Comparison of ENCODE assay signal across 8 mouse cellular contexts in genomic region chrX:160994543-160995121, GRCm38 (mm10). TPM values are rescaled to one million over a fixed set of nuclear protein-coding genes. Genes with fewer than 3 reads are reported as not detected.
A peak's percentile ranks its signal among the peaks of the same experiment; 100 is the strongest.
DNase-seq lines count a peak whose midpoint lies in the region; ATAC-seq and TF ChIP-seq lines count a peak whose summit lies in the region.

TSS of gene Cdkl5 (minus strand) at chrX:160994704.

- peaks cover 11% of the 10 kb centered on the region; the same call in 1 of the 2 replicates for H3K27me3 ChIP-seq in G1E (ENCODE audit: insufficient read depth, low read length)
- no peaks in the 10 kb centered on the region for H3K27me3 ChIP-seq in forebrain, postnatal 0 days (ENCODE audit: insufficient read depth, low read length)
- H3K27me3 ChIP-seq in lung, embryonic 15.5 days: peaks cover 6% of the 10 kb centered on the region; the same call in 1 of the 2 replicates

- H3K9me3 ChIP-seq in G1E (replicated peaks): no peaks in the 10 kb centered on the region
- H3K9me3 ChIP-seq in forebrain, postnatal 0 days (ENCODE audit: low read length): no peaks in the 10 kb centered on the region
- no peaks in the 10 kb centered on the region for H3K9me3 ChIP-seq in lung, embryonic 15.5 days

- DNase-seq in G1E (ENCODE audit: low spot score): peak; percentile 60
- DNase-seq in cerebellum, adult 18-20 months: peak; percentile 94 to 97
- peak; percentile 97 for DNase-seq in forebrain, postnatal 0 days
- peak; percentile 95 for DNase-seq in heart, postnatal 4 days
- peak; percentile 94 to 96 for DNase-seq in layer of hippocampus, adult 8-10 months (ENCODE audit: low spot score in 2 of 2)
- peak; percentile 91 for DNase-seq in ovary, adult 18-20 months (ENCODE audit: low spot score)
- peak; percentile 95 for DNase-seq in thymus, postnatal 0 days (ENCODE audit: low spot score)

- peak within 1 kb of the TSS; percentile 85 for H3K27ac ChIP-seq in forebrain, postnatal 0 days (ENCODE audit: low read depth, low read length)
- H3K27ac ChIP-seq in lung, embryonic 15.5 days: peak within 1 kb of the TSS; percentile 69

- peak within 1 kb of the TSS; percentile 70 for H3K4me3 ChIP-seq in G1E (ENCODE audit: low read depth, low read length)
- peak within 1 kb of the TSS; percentile 54 for H3K4me3 ChIP-seq in forebrain, postnatal 0 days (ENCODE audit: low read depth, low read length)
- H3K4me3 ChIP-seq in lung, embryonic 15.5 days: peak within 1 kb of the TSS; percentile 57

- peaks cover 5% of the 10 kb centered on the region for H3K4me1 ChIP-seq in G1E (ENCODE audit: insufficient read depth, low read depth, low read length)
- H3K4me1 ChIP-seq in forebrain, postnatal 0 days (ENCODE audit: insufficient read depth): no peaks in the 10 kb centered on the region
- no peaks in the 10 kb centered on the region for H3K4me1 ChIP-seq in lung, embryonic 15.5 days

- H3K36me3 ChIP-seq in G1E (replicated peaks): no peaks in the 10 kb centered on the region
- H3K36me3 ChIP-seq in forebrain, postnatal 0 days (ENCODE audit: insufficient read depth): no peaks in the 10 kb centered on the region
- no peaks in the 10 kb centered on the region for H3K36me3 ChIP-seq in lung, embryonic 15.5 days

- H3K4me2 ChIP-seq in forebrain, postnatal 0 days (ENCODE audit: low read depth): peak within 1 kb of the TSS; percentile 49
- H3K4me2 ChIP-seq in lung, embryonic 15.5 days: peak within 1 kb of the TSS; percentile 65

- TF ChIP-seq CTCF in G1E (IDR thresholded peaks at IDR 0.05; ENCODE audit: low read depth, low read length): no peak
- TF ChIP-seq CTCF in forebrain, postnatal 0 days (IDR thresholded peaks at IDR 0.05; ENCODE audit: low read depth): peak; percentile 64

- peak; percentile 97 for ATAC-seq in G1E (ENCODE audit: extremely low read depth, insufficient number of reproducible peaks, low FRiP score, poor library complexity, severe bottlenecking)
- peak; percentile 95 for ATAC-seq in forebrain, postnatal 0 days
- peak; percentile 98 for ATAC-seq in lung, embryonic 15.5 days (ENCODE audit: borderline replicate concordance, extremely low read depth, low FRiP score, low TSS enrichment)

- peak within 1 kb of the TSS; percentile 66 for H3K9ac ChIP-seq in forebrain, postnatal 0 days
- H3K9ac ChIP-seq in lung, embryonic 15.5 days: peak within 1 kb of the TSS; percentile 44

- 35% methylated on average over 49 of the region's 53 CpGs for WGBS in forebrain, postnatal 0 days
- WGBS in lung, embryonic 15.5 days: 17% methylated on average over 53 of the region's 53 CpGs

RNA-seq across cellular contexts. Expression of gene Cdkl5, which starts in this region (rescaled TPM):
- total RNA-seq in G1E (2014; fragmentation: Nextera tagmentation) (1.5 and 2.5 TPM in 2 replicates), G1E (2017) (0.46 and 0.93 TPM in 2 replicates)
- 0.01 TPM in 2 replicates for polyA plus RNA-seq in G1E (2012)
- 25.6 and 31.9 TPM in 2 replicates for total RNA-seq in forebrain, postnatal 0 days (2014; rRNA removed)
- 5.8 and 7.2 TPM in 2 replicates for polyA plus RNA-seq in forebrain, postnatal 0 days (2015; fragmentation: Nextera tagmentation; extraction: Ambion mirVana)
- 1 to 10 TPM; 8.1 to 8.5 TPM for total RNA-seq in heart, postnatal 4 days (2021)
- 100 to 1,000 TPM in 3 of 4 experiments, 10 to 100 TPM in 1; 96.5 to 116 (median 109) TPM for total RNA-seq in layer of hippocampus, adult 8-10 months (2022)
- polyA plus RNA-seq in lung, embryonic 15.5 days (2015; fragmentation: Nextera tagmentation; extraction: Ambion mirVana): 2.0 and 2.1 TPM in 2 replicates
- polyA plus RNA-seq in thymus, postnatal 0 days (2015; fragmentation: Nextera tagmentation; extraction: Ambion mirVana): 0.48 and 0.55 TPM in 2 replicates

Comparison
In these comparisons a context has a peak if more than half of its experiments do, and no peak if none do; other contexts are left out.
1. Peak in every context shown above with its lines: DNase-seq, ATAC-seq, H3K4me3 ChIP-seq and H3K27ac ChIP-seq.
2. Peak in DNase-seq in thymus, postnatal 0 days; RNA of the gene not detected or under 1 TPM.